Mouse (Mus musculus) embryonic fibroblast, embryonic 13.5 days (primary cell): ENCODE data around the gene Dynlt1c.
"Not testable (repeated sequence)": the region's sequence is repeated elsewhere in the genome, so short reads cannot be mapped to it uniquely, and the experiment has no call there.

Source experiments
- CTCF ChIP-seq: IDR thresholded peaks from 2 replicates; pipeline ENCODE4 v1.5.1; 2011; ENCODE audit warnings: mild to moderate bottlenecking, control low read depth, low read length, moderate library complexity, borderline replicate concordance; ENCODE audit not compliant: insufficient read depth
- POLR2A ChIP-seq: IDR thresholded peaks from 2 replicates; pipeline ENCODE4 v1.6.1; 2011; ENCODE audit warnings: low read depth, mild to moderate bottlenecking, control low read depth, low read length, moderate library complexity

GRCm38 (mm10) chr17:6644673-6645072, 43.2 kb downstream of the Dynlt1c start:
- TF ChIP-seq CTCF, POLR2A: not testable (repeated sequence)
